Comparison of ENCODE assay signal across 8 mouse cellular contexts in the genomic region with DNA sequence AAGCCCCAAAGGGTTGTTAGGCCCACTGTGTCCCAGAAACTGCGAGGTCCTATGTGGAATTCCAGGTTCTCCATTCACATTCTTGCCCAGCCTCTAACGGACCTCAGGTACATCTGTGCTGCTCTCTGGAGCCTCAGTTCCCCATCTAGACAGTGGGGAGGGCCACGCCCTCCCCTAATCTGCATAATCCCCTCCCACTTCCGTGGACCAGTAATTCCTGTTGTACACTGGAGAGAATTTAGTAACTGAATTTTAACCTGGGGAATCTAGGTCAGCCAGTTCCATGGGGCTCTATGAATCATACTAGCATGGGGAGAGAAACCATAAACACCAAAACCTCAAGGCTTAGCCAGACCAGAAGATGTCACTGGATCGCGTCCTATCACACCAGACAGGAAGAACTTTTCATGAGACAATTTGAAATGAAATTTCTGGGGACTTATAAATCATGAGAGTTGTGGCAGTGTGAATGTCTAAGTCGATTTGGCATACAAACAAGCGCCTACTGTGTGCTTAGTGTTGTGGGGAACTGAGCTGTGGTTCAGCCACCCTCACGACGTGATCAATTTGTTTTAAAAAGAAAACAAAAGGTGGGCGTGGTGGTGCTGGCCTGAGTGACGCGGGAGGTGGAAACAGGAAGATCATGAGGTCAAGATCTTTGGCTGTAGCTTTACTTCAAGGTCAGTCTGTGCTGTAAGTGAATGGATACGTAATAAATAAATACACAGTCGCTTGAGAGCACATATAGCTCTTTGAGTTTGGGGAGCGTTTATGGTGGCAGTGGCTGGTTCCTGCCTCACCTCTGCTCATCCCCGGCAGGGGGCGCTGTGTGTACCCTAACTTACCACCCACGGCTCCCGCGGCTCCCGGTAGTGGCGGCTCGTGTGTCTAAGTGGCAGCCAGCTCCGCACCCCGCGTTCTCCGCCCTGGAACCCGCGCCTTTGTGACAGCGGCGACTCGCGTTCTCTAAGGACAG. TPM values are rescaled to one million over a fixed set of nuclear protein-coding genes. Genes with fewer than 3 reads are reported as not detected.
A peak's percentile ranks its signal among the peaks of the same experiment; 100 is the strongest.
DNase-seq lines count a peak whose midpoint lies in the region; ATAC-seq and TF ChIP-seq lines count a peak whose summit lies in the region.

No protein-coding gene starts in this region.

- TF ChIP-seq POLR2A in bone marrow macrophage, adult 2 months (IDR thresholded peaks at IDR 0.05; ENCODE audit: borderline replicate concordance, low read depth, low read length) = no peak
- TF ChIP-seq POLR2A in myocyte (IDR thresholded peaks at IDR 0.05; ENCODE audit: insufficient read length, low read depth) = no peak

- 11% methylated on average over 34 of the region's 34 CpGs for WGBS in heart, embryonic 11.5 days (ENCODE audit: insufficient replicate concordance)
- 12% methylated on average over 34 of the region's 34 CpGs for WGBS in kidney, embryonic 16.5 days
- WGBS in liver, embryonic 11.5 days = 4% methylated on average over 34 of the region's 34 CpGs

- peaks cover 8% of the 10 kb centered on the region for H3K27me3 ChIP-seq in erythroblast, embryonic 14.5 days (ENCODE audit: control insufficient read depth)
- no peaks in the 10 kb centered on the region for H3K27me3 ChIP-seq in heart, embryonic 11.5 days (ENCODE audit: control insufficient read depth, insufficient read depth, low read length)
- no peaks in the 10 kb centered on the region for H3K27me3 ChIP-seq in kidney, embryonic 16.5 days (ENCODE audit: insufficient read depth, low read length)
- H3K27me3 ChIP-seq in liver, embryonic 11.5 days (replicated peaks; ENCODE audit: control insufficient read depth, insufficient read depth, low read length) = no peaks in the 10 kb centered on the region
- peaks cover 16% of the 10 kb centered on the region for H3K27me3 ChIP-seq in myocyte (ENCODE audit: control insufficient read depth, insufficient read depth, insufficient read length)

- no peaks in the 10 kb centered on the region for H3K79me2 ChIP-seq in myocyte (ENCODE audit: control insufficient read depth, insufficient read depth)

- no peaks in the 10 kb centered on the region for H3K9me3 ChIP-seq in erythroblast, embryonic 14.5 days (ENCODE audit: control insufficient read depth, low read length)
- H3K9me3 ChIP-seq in heart, embryonic 11.5 days (replicated peaks; ENCODE audit: control insufficient read depth, low read length) = no peaks in the 10 kb centered on the region
- no peaks in the 10 kb centered on the region for H3K9me3 ChIP-seq in kidney, embryonic 16.5 days (ENCODE audit: low read length)
- no peaks in the 10 kb centered on the region for H3K9me3 ChIP-seq in liver, embryonic 11.5 days (ENCODE audit: control insufficient read depth, low read length)

- DNase-seq in B cell, adult 2 months = peak; percentile 96 to 97
- DNase-seq in liver, embryonic 11.5 days (ENCODE audit: low spot score) = peak; percentile 81
- DNase-seq in spleen, postnatal 4 days (ENCODE audit: low spot score in 2 of 2) = peak; percentile 91 to 99

- peak overlapping the region; percentile 32 for H3K27ac ChIP-seq in bone marrow macrophage, adult 2 months (ENCODE audit: insufficient read depth, low read depth, low read length)
- H3K27ac ChIP-seq in heart, embryonic 11.5 days (ENCODE audit: low read depth, low read length) = no peak overlapping the region
- no peak overlapping the region for H3K27ac ChIP-seq in kidney, embryonic 16.5 days (ENCODE audit: low read length)
- no peak overlapping the region for H3K27ac ChIP-seq in liver, embryonic 11.5 days (ENCODE audit: low read depth, low read length)

- ATAC-seq in heart, embryonic 11.5 days (replicated peaks; ENCODE audit: insufficient number of reproducible peaks, low FRiP score, low TSS enrichment) = no peak
- peak; percentile 58; the same call in 1 of the 2 replicates for ATAC-seq in kidney, embryonic 16.5 days (ENCODE audit: low FRiP score, low TSS enrichment)
- ATAC-seq in liver, embryonic 11.5 days (replicated peaks; ENCODE audit: low FRiP score) = peak; percentile 60

- peaks cover 24% of the 10 kb centered on the region for H3K4me1 ChIP-seq in bone marrow macrophage, adult 2 months (ENCODE audit: control insufficient read depth, insufficient read depth, low read length)
- H3K4me1 ChIP-seq in erythroblast, embryonic 14.5 days (ENCODE audit: control insufficient read depth) = peaks cover 49% of the 10 kb centered on the region
- H3K4me1 ChIP-seq in heart, embryonic 11.5 days (ENCODE audit: control insufficient read depth, insufficient read depth, low read length) = peaks cover 15% of the 10 kb centered on the region
- H3K4me1 ChIP-seq in kidney, embryonic 16.5 days (ENCODE audit: insufficient read depth, low read length) = peaks cover 12% of the 10 kb centered on the region
- peaks cover 17% of the 10 kb centered on the region for H3K4me1 ChIP-seq in liver, embryonic 11.5 days (replicated peaks; ENCODE audit: control insufficient read depth, insufficient read depth, low read length)

- H3K9ac ChIP-seq in heart, embryonic 11.5 days (ENCODE audit: low read depth, low read length) = peak overlapping the region; percentile 54; the same call in 1 of the 2 replicates
- H3K9ac ChIP-seq in kidney, embryonic 16.5 days (replicated peaks; ENCODE audit: low read length) = peak overlapping the region; percentile 43
- peak overlapping the region; percentile 64 for H3K9ac ChIP-seq in liver, embryonic 11.5 days (ENCODE audit: low read depth, low read length)

- H3K4me3 ChIP-seq in bone marrow macrophage, adult 2 months (ENCODE audit: insufficient read depth, low read length) = peak overlapping the region; percentile 56
- peak overlapping the region; percentile 65 for H3K4me3 ChIP-seq in erythroblast, embryonic 14.5 days (replicated peaks)
- peak overlapping the region; percentile 44 for H3K4me3 ChIP-seq in heart, embryonic 11.5 days (ENCODE audit: low read depth, low read length)
- H3K4me3 ChIP-seq in kidney, embryonic 16.5 days (ENCODE audit: low read length) = peak overlapping the region; percentile 43
- peak overlapping the region; percentile 55 for H3K4me3 ChIP-seq in liver, embryonic 11.5 days (ENCODE audit: low read depth, low read length)
- H3K4me3 ChIP-seq in myocyte = peak overlapping the region; percentile 22

- H3ac ChIP-seq in myocyte (ENCODE audit: control insufficient read depth, insufficient read length) = no peak overlapping the region

- peak; percentile 88 for TF ChIP-seq CTCF in bone marrow macrophage, adult 2 months (IDR thresholded peaks at IDR 0.05; ENCODE audit: low read depth, low read length)

- H3K36me3 ChIP-seq in erythroblast, embryonic 14.5 days (ENCODE audit: control insufficient read depth) = no peaks in the 10 kb centered on the region
- H3K36me3 ChIP-seq in heart, embryonic 11.5 days (ENCODE audit: control insufficient read depth, insufficient read depth, low read length) = no peaks in the 10 kb centered on the region
- H3K36me3 ChIP-seq in kidney, embryonic 16.5 days (ENCODE audit: insufficient read depth, low read length) = no peaks in the 10 kb centered on the region
- no peaks in the 10 kb centered on the region for H3K36me3 ChIP-seq in liver, embryonic 11.5 days (ENCODE audit: control insufficient read depth, insufficient read depth, low read length)
- no peaks in the 10 kb centered on the region for H3K36me3 ChIP-seq in myocyte (ENCODE audit: control insufficient read depth, insufficient read depth)

- H3K4me2 ChIP-seq in heart, embryonic 11.5 days = peak overlapping the region; percentile 94
- peak overlapping the region; percentile 85 for H3K4me2 ChIP-seq in kidney, embryonic 16.5 days (replicated peaks; ENCODE audit: low read depth, low read length)
- H3K4me2 ChIP-seq in liver, embryonic 11.5 days = peak overlapping the region; percentile 99
- H3K4me2 ChIP-seq in myocyte (ENCODE audit: low read depth) = peak overlapping the region; percentile 95

TF ChIP-seq in myocyte, 11 proteins besides CTCF, POLR2A, EP300 and RAD21 (continues in another document):
- TF ChIP-seq REST (IDR thresholded peaks at IDR 0.05; ENCODE audit: insufficient read depth, insufficient read length) (no peak), MYOG (IDR thresholded peaks at IDR 0.05; ENCODE audit: control insufficient read depth in 1 of 3, insufficient read depth in 1 of 3, insufficient read length in 2 of 3, low read depth in 2 of 3) (no peak), E2F4 (IDR thresholded peaks at IDR 0.05; ENCODE audit: insufficient read depth) (no peak), CEBPB (IDR thresholded peaks at IDR 0.05; ENCODE audit: insufficient read depth, poor library complexity, severe bottlenecking) (no peak), SRF (IDR thresholded peaks at IDR 0.05; ENCODE audit: control insufficient read depth, insufficient read length, low read depth) (no peak), POLR2AphosphoS2 (IDR thresholded peaks at IDR 0.05; ENCODE audit: insufficient read length, low read depth) (no peak), MYOD1 (IDR thresholded peaks at IDR 0.05; ENCODE audit: control insufficient read depth in 1 of 3, insufficient read length in 2 of 3, low read depth in 2 of 3) (no peak)

RNA-seq across cellular contexts. Expression of a gene that starts 9.3 kb away (rescaled TPM):
- 1.8 and 2.5 TPM in 2 replicates for polyA plus RNA-seq in bone marrow macrophage, adult 2 months (2012; ENCODE audit: insufficient read depth, insufficient read length, missing spikeins)
- not detected in 2 replicates for polyA plus RNA-seq in erythroblast, embryonic 14.5 days (2012)
- 0.47 and 0.51 TPM in 2 replicates for polyA plus RNA-seq in heart, embryonic 11.5 days (2014; fragmentation: Nextera tagmentation; extraction: Ambion mirVana)
- 0.15 TPM in 1 of 2 replicates, not detected in the other for polyA plus RNA-seq in kidney, embryonic 16.5 days (2015; fragmentation: Nextera tagmentation; extraction: Ambion mirVana)
- polyA plus RNA-seq in liver, embryonic 11.5 days (2014; fragmentation: Nextera tagmentation; extraction: Ambion mirVana) = 0.32 and 0.39 TPM in 2 replicates
- polyA plus RNA-seq in myocyte (2012; fragmentation: generic; extraction: Trizol) = not detected

RNA-seq across cellular contexts. Expression of a gene that starts 26.7 kb away (rescaled TPM):
- 308 and 336 TPM in 2 replicates for polyA plus RNA-seq in bone marrow macrophage, adult 2 months (2012; ENCODE audit: insufficient read depth, insufficient read length, missing spikeins)
- 12.7 and 13.8 TPM in 2 replicates for polyA plus RNA-seq in erythroblast, embryonic 14.5 days (2012)
- 216 and 225 TPM in 2 replicates for polyA plus RNA-seq in heart, embryonic 11.5 days (2014; fragmentation: Nextera tagmentation; extraction: Ambion mirVana)
- 269 and 277 TPM in 2 replicates for polyA plus RNA-seq in kidney, embryonic 16.5 days (2015; fragmentation: Nextera tagmentation; extraction: Ambion mirVana)
- polyA plus RNA-seq in liver, embryonic 11.5 days (2014; fragmentation: Nextera tagmentation; extraction: Ambion mirVana) = 276 and 285 TPM in 2 replicates
- polyA plus RNA-seq in myocyte (2012; fragmentation: generic; extraction: Trizol) = 136 TPM

RNA-seq across cellular contexts. Expression of a gene that starts 30.6 kb away (rescaled TPM):
- 3.6 TPM in 1 of 2 replicates, not detected in the other for polyA plus RNA-seq in bone marrow macrophage, adult 2 months (2012; ENCODE audit: insufficient read depth, insufficient read length, missing spikeins)
- not detected in 2 replicates for polyA plus RNA-seq in erythroblast, embryonic 14.5 days (2012)
- 6,790 and 6,847 TPM in 2 replicates for polyA plus RNA-seq in heart, embryonic 11.5 days (2014; fragmentation: Nextera tagmentation; extraction: Ambion mirVana)
- 1.7 and 2.3 TPM in 2 replicates for polyA plus RNA-seq in kidney, embryonic 16.5 days (2015; fragmentation: Nextera tagmentation; extraction: Ambion mirVana)
- polyA plus RNA-seq in liver, embryonic 11.5 days (2014; fragmentation: Nextera tagmentation; extraction: Ambion mirVana) = 9.9 and 20.9 TPM in 2 replicates
- polyA plus RNA-seq in myocyte (2012; fragmentation: generic; extraction: Trizol) = 3.3 TPM

Comparison
In these comparisons a context has a peak if more than half of its experiments do, and no peak if none do; other contexts are left out.
1. RNA of a gene that starts 30.6 kb away (polyA plus RNA-seq): 6,790 to 6,847 TPM in heart, embryonic 11.5 days; 9.9 to 20.9 TPM in liver, embryonic 11.5 days, 3.3 TPM in myocyte (single experiment), 1.7 to 2.3 TPM in kidney, embryonic 16.5 days, 3.6 TPM in bone marrow macrophage, adult 2 months and not detected in erythroblast, embryonic 14.5 days; every median in the first group is over 100 times any median in the second.
2. Peak in every context shown above with its lines, with median percentiles within 50 percentile points of each other: DNase-seq, H3K4me3 ChIP-seq, H3K4me2 ChIP-seq and H3K9ac ChIP-seq.